Mouse (Mus musculus): ENCODE data around the gene Dis3l2. TPM values are rescaled to one million over a fixed set of nuclear protein-coding genes. Genes with fewer than 3 reads are reported as not detected.

The Dis3l2 gene
- polyA plus RNA-seq, 1 experiment from 2014 or later = 34.2 TPM

GRCm38 (mm10) chr1:87089828-87090227 is 386.2 kb downstream of the Dis3l2 start, which contains the start of gene Alppl2:
Gene Alppl2, minus strand, starts transcription at chr1:87089928.
- no peaks in the 10 kb centered on the region for H3K4me1 ChIP-seq
- H3K27ac ChIP-seq (replicated peaks) = no peak within 1 kb of the TSS
- no peak within 1 kb of the TSS for H3K9ac ChIP-seq (replicated peaks)
- no peaks in the 10 kb centered on the region for H3K9me3 ChIP-seq (replicated peaks)
- WGBS = 79% methylated on average over 4 of the region's 4 CpGs
- no peak within 1 kb of the TSS for H3K4me3 ChIP-seq (replicated peaks)
- H3K27me3 ChIP-seq (replicated peaks) = no peaks in the 10 kb centered on the region
- no peak for ATAC-seq (ENCODE audit: low FRiP score)
- no peak within 1 kb of the TSS for H3K4me2 ChIP-seq
- H3K36me3 ChIP-seq = no peaks in the 10 kb centered on the region

GRCm38 (mm10) chr1:87095642-87096041 is 392.0 kb downstream of the Dis3l2 start:
- H3K4me3 ChIP-seq (replicated peaks) = no peak overlapping the region
- H3K4me2 ChIP-seq = no peak overlapping the region
- H3K9me3 ChIP-seq (replicated peaks) = no peaks in the 10 kb centered on the region
- H3K9ac ChIP-seq (replicated peaks) = no peak overlapping the region
- WGBS = 81% methylated on average over 8 of the region's 8 CpGs
- H3K4me1 ChIP-seq = peaks cover 5% of the 10 kb centered on the region; the same call in 1 of the 2 replicates
- ATAC-seq (ENCODE audit: low FRiP score) = no peak
- peaks cover 5% of the 10 kb centered on the region; the same call in 1 of the 2 replicates for H3K27me3 ChIP-seq (replicated peaks)
- H3K27ac ChIP-seq (replicated peaks) = no peak overlapping the region
- no peaks in the 10 kb centered on the region for H3K36me3 ChIP-seq

- no peak overlapping the region for H3K4me3 ChIP-seq (replicated peaks)
- peaks cover 5% of the 10 kb centered on the region; the same call in 1 of the 2 replicates for H3K27me3 ChIP-seq (replicated peaks)
- peaks cover 5% of the 10 kb centered on the region; the same call in 1 of the 2 replicates for H3K4me1 ChIP-seq
- H3K4me2 ChIP-seq = peak overlapping the region; percentile 34
- H3K9me3 ChIP-seq (replicated peaks) = no peaks in the 10 kb centered on the region
- no peak overlapping the region for H3K27ac ChIP-seq (replicated peaks)
- no peaks in the 10 kb centered on the region for H3K36me3 ChIP-seq
- 14% methylated on average over 30 of the region's 30 CpGs for WGBS
- no peak overlapping the region for H3K9ac ChIP-seq (replicated peaks)
- ATAC-seq (ENCODE audit: low FRiP score) = no peak
These were observed 394.9 kb downstream of the Dis3l2 start for GRCm38 (mm10) chr1:87098358-87098975.

Other genes with a start within 250 kb of the Dis3l2 start
- 1,254 and 1,565 TPM in 2 replicates for gene Ptma, start 177.1 kb upstream of the Dis3l2 start, polyA plus RNA-seq (2015; fragmentation: Nextera tagmentation; extraction: Ambion mirVana)
- 103 and 128 TPM in 2 replicates for gene Pde6d, start 121.2 kb upstream of the Dis3l2 start, polyA plus RNA-seq (2015; fragmentation: Nextera tagmentation; extraction: Ambion mirVana)
- 53.7 and 59.4 TPM in 2 replicates for gene Cops7b, start 120.9 kb upstream of the Dis3l2 start, polyA plus RNA-seq (2015; fragmentation: Nextera tagmentation; extraction: Ambion mirVana)
- 15.4 and 28.0 TPM in 2 replicates for gene Nppc, start 33.2 kb upstream of the Dis3l2 start, polyA plus RNA-seq (2015; fragmentation: Nextera tagmentation; extraction: Ambion mirVana)